Mouse (Mus musculus) neural tube, embryonic 15.5 days (tissue): ENCODE measurements around the gene Msmo1. TPM values are rescaled to one million over a fixed set of nuclear protein-coding genes. Genes with fewer than 3 reads are reported as not detected.

ENCODE experiments used
- ATAC-seq: fragments of 200-750 bp; cut with Nextera tagmentation; 2 replicates; pipeline ENCODE4 v1.8.0; 2017; ENCODE audit warnings: mild to moderate bottlenecking, moderate TSS enrichment, moderate library complexity; ENCODE audit not compliant: low FRiP score
- H3K27ac ChIP-seq: fragments of 300-500 bp; sonication (generic); replicated peaks from 2 replicates; pipeline ENCODE4 v1.5.1; 2015; ENCODE audit warnings: mild to moderate bottlenecking, inconsistent platforms
- H3K27me3 ChIP-seq: fragments of 300-500 bp; sonication (generic); replicated peaks from 2 replicates; pipeline ENCODE4 v1.6.1; 2015; ENCODE audit warnings: inconsistent platforms
- H3K36me3 ChIP-seq: fragments of 300-500 bp; sonication (generic); 2 replicates; pipeline ENCODE4 v1.6.1; 2015; ENCODE audit warnings: inconsistent platforms
- H3K4me1 ChIP-seq: fragments of 300-500 bp; sonication (generic); 2 replicates; pipeline ENCODE4 v1.6.1; 2015; ENCODE audit warnings: inconsistent platforms
- H3K4me2 ChIP-seq: fragments of 300-500 bp; sonication (generic); 2 replicates; pipeline ENCODE4 v1.6.1; 2015; ENCODE audit warnings: inconsistent platforms, mild to moderate bottlenecking, moderate library complexity
- H3K4me3 ChIP-seq: fragments of 300-500 bp; sonication (generic); replicated peaks from 2 replicates; pipeline ENCODE4 v1.5.1; 2015; ENCODE audit warnings: mild to moderate bottlenecking, inconsistent platforms
- H3K9ac ChIP-seq: fragments of 300-500 bp; sonication (generic); replicated peaks from 2 replicates; pipeline ENCODE4 v1.6.1; 2015; ENCODE audit warnings: mild to moderate bottlenecking, inconsistent platforms
- H3K9me3 ChIP-seq: fragments of 300-500 bp; sonication (generic); replicated peaks from 2 replicates; pipeline ENCODE4 v1.6.1; 2016; ENCODE audit warnings: inconsistent platforms
- WGBS: fragments of 180-500 bp; shearing (Covaris S2); methylation state at CpG from one replicate; pipeline ENCODE4 v1.1.7; 2015; ENCODE audit warnings: mixed read lengths; 5-methylcytosine and 5-hydroxymethylcytosine counted together
- polyA plus RNA-seq: library from polyadenylated mRNA; unstranded; fragments of >200 nt; fragmentation: Nextera tagmentation; extraction: Ambion mirVana; gene quantifications from 2 replicates; pipeline ENCODE4 v1.2.1, GENCODE M21; 2015

Gene Msmo1
- 140 and 152 TPM in 2 replicates for polyA plus RNA-seq

DNA sequence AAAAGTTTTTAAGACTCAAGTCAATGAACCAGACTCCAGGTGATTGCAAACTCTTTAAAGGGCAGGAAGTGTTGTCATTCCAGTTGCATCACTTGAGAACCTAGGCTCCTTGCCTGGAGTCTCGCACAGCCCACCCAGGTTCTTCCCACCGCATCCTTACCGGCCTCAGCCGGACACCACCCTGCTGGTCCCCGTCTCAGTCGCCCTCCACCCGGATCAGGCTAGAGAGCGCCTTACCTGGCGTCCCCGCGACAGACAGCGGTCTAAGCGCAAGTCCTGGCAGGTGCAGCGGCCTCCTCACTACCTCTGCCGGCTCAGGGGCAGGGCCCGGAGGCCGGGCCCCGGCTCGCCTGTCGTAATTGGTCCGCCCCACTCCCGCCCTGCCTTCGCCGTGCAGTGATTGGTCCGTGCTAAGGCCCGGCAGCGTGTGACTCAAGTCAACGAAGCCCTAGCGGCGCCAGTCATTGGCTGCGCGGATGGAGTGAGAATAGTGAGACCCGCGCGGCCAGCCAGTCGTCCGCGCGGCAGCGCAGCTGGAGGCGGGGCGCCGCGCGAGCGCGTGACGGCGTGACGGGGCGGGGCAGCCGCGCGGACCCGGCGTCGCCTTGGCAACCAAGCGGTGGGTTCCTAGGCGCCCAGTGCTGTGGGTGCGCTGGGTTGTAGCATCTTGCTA, at the start of gene Msmo1:
TSS of gene Msmo1 (minus strand) at position 522 of the 673 bp plus-strand sequence.
- Histone ChIP-seq H3K9me3 (no peaks in the 10 kb centered on the region), H3K4me1 (peaks cover 42% of the 10 kb centered on the region), H3K9ac (peak within 1 kb of the TSS; percentile 77), H3K27ac (peak within 1 kb of the TSS; percentile 94), H3K36me3 (peaks cover 9% of the 10 kb centered on the region), H3K4me3 (peak within 1 kb of the TSS; percentile 82), H3K27me3 (no peaks in the 10 kb centered on the region), H3K4me2 (peak within 1 kb of the TSS; percentile 61)
- WGBS = 1% methylated on average over 60 of the region's 60 CpGs
- ATAC-seq = peak; percentile 99

DNA sequence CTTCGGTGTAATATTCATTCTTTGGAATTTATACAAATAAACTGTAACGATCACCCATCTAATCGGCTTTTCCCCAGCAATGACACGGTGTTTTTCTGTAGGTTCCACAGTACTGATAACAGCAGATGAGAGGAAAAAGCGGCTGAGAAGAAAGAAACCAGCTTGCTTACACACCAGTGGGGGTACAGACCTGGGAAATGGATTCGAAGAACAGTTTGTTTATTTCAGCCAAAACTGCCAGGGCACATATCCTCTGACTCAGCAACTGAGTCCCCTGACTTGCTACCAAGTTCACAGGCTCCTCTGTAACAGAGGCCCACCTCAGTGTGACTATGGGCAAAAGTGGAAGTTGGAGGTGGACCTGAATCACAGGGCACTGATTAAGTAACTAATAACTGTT, 48.4 kb upstream of the Msmo1 start:
- H3K9ac ChIP-seq = no peak overlapping the region
- peaks cover 11% of the 10 kb centered on the region for H3K4me1 ChIP-seq
- H3K27ac ChIP-seq = no peak overlapping the region
- WGBS = 68% methylated on average over 6 of the region's 6 CpGs
- H3K4me2 ChIP-seq = no peak overlapping the region
- no peaks in the 10 kb centered on the region for H3K27me3 ChIP-seq
- H3K36me3 ChIP-seq = no peaks in the 10 kb centered on the region
- no peaks in the 10 kb centered on the region for H3K9me3 ChIP-seq
- ATAC-seq = no peak
- no peak overlapping the region for H3K4me3 ChIP-seq

DNA sequence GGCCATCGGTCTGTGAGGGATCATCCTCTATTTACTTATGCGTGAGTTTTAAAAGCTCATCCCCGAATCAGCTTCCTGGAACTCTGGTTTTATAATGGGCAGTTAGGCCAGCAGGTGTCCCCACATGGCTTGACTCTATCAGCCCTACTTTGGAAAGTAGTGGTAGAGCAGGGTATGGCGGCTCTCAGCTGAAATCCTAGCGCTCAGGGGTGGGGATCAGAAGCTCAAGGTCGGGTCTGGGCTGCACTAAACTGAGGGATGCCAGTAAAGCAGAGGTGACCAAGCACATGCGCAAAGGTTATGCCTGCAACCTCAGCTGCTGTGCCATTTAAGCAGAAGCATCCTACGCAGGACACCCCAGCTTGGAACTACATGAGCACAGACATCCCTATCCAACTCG, 44.3 kb upstream of the Msmo1 start:
- no peak overlapping the region for H3K4me3 ChIP-seq
- no peaks in the 10 kb centered on the region for H3K27me3 ChIP-seq
- H3K9me3 ChIP-seq = no peaks in the 10 kb centered on the region
- H3K36me3 ChIP-seq = no peaks in the 10 kb centered on the region
- H3K4me1 ChIP-seq = peaks cover 11% of the 10 kb centered on the region
- H3K27ac ChIP-seq = no peak overlapping the region
- H3K9ac ChIP-seq = no peak overlapping the region
- H3K4me2 ChIP-seq = no peak overlapping the region
- no peak for ATAC-seq
- WGBS = 58% methylated on average over 9 of the region's 9 CpGs

DNA sequence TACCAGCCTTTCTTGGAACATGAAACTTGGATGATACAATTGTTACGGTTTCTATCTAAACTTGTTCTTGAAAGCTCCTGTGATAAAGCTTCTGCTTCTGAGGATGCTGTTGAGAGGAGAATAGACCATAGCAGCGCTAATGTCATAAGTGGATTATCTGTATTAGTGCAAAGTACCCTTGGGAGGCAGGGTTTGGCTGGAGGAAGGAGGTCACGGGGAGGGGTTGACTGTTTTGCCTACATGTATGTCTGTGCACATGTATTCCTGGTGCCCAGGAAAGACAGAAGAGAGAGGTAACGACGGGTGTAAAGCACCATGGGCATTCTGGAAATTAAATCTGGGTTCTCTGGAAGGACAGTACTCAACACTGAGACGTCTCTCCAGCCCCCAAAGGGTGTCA, 40.5 kb upstream of the Msmo1 start:
- ATAC-seq = no peak

DNA sequence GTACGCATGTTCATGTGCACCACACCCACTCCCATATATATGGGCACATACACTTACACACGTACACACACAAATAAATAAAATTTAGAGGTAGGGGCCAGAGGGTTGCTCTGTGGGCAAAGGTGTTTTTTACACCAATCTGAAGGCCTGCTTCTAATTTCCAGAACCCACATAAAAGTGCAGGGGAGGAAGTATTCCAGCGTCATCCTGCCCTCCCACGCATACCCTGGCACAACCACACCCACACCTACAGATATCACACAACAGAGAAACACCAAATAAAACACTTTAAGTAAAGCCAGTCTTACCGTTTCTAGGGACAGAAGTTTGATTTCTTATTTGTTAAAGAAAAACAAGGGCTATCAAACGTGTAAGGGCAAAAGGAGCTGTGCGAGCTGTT, 37.2 kb upstream of the Msmo1 start:
- Histone ChIP-seq H3K9ac (no peak overlapping the region), H3K27ac (no peak overlapping the region), H3K36me3 (no peaks in the 10 kb centered on the region), H3K4me2 (no peak overlapping the region), H3K4me1 (no peaks in the 10 kb centered on the region), H3K9me3 (no peaks in the 10 kb centered on the region), H3K27me3 (no peaks in the 10 kb centered on the region), H3K4me3 (no peak overlapping the region)
- WGBS = 90% methylated on average over 7 of the region's 7 CpGs
- ATAC-seq = no peak

More for the DNA sequence above, 40.5 kb upstream of the Msmo1 start:
- Histone ChIP-seq H3K4me1 (0 out of 2 replicates have a peak, but pooled peaks cover 5% of the 10 kb centered on the region), H3K27ac (no peak overlapping the region), H3K27me3 (no peaks in the 10 kb centered on the region), H3K9ac (no peak overlapping the region), H3K4me3 (no peak overlapping the region), H3K9me3 (no peaks in the 10 kb centered on the region), H3K36me3 (no peaks in the 10 kb centered on the region), H3K4me2 (no peak overlapping the region)
- 99% methylated on average over 6 of the region's 6 CpGs for WGBS

DNA sequence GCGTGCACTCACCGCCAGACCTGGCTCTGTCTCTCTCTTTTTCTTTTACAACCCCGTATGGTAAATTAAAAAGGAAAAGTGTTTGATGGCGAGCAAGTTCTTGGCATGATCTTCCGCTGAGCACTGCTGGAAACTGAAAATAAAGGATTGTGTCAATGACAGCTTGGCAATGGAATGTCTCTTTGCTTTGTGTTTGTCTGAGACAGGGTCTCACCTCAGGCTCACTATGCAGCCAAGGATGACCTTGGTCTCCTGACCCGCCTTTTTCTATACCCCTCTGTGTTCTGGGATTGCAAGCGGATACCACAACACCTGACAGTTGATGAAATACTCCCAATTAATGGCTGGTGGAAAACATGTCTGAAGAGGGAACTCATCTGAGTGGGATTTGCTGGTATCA, 36.0 kb upstream of the Msmo1 start:
- WGBS = 76% methylated on average over 7 of the region's 7 CpGs
- H3K27me3 ChIP-seq = no peaks in the 10 kb centered on the region
- H3K4me1 ChIP-seq = no peaks in the 10 kb centered on the region
- ATAC-seq = no peak
- no peak overlapping the region for H3K4me2 ChIP-seq
- H3K9ac ChIP-seq = no peak overlapping the region
- H3K27ac ChIP-seq = no peak overlapping the region
- H3K36me3 ChIP-seq = no peaks in the 10 kb centered on the region
- no peak overlapping the region for H3K4me3 ChIP-seq
- no peaks in the 10 kb centered on the region for H3K9me3 ChIP-seq

DNA sequence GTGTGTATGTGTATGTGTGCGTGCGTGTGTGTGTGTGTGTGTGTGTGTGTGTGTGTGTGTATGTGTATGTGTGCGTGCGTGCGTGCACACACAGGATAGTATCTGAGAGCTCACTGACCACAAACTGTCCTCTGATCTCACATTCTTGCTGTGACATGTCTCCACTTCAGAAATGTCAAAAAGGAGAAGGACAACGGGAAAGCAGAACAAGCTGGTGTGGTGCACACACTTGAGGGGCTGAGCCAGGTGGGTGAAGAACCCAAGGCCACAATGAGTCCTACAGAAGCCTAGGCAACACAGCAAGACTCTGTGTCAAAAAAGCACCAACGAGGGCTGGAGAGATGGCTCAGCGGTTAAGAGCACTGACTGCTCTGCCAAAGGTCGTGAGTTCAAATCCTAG, 35.1 kb upstream of the Msmo1 start:
- Histone ChIP-seq H3K36me3 (no peaks in the 10 kb centered on the region), H3K9ac (no peak overlapping the region), H3K9me3 (no peaks in the 10 kb centered on the region), H3K4me2 (no peak overlapping the region), H3K27me3 (no peaks in the 10 kb centered on the region), H3K4me3 (no peak overlapping the region), H3K27ac (no peak overlapping the region), H3K4me1 (no peaks in the 10 kb centered on the region)
- ATAC-seq = no peak
- 90% methylated on average over 4 of the region's 9 CpGs for WGBS

DNA sequence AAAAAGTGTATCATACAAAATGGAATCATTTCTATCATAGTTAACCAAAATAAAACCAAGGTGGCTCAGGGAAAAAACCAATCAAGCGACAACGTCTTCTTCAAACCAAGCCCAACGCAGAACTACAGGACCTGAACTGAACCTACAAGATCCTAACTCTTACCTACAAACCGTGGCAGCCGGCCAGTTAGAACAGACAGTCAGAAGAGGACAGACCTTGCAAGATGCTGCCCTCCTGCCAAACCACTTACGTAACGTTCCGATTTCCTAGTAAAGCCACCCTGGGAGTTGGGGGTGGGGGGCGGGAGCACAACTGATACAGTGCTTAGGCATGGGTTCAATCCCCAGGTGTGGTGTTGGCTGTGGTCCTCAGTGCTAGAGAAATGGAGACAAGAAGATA, 33.5 kb upstream of the Msmo1 start:
- Histone ChIP-seq H3K27ac (no peak overlapping the region), H3K4me2 (no peak overlapping the region), H3K27me3 (no peaks in the 10 kb centered on the region), H3K9ac (no peak overlapping the region), H3K36me3 (no peaks in the 10 kb centered on the region), H3K4me3 (no peak overlapping the region), H3K4me1 (no peaks in the 10 kb centered on the region), H3K9me3 (no peaks in the 10 kb centered on the region)
- no peak for ATAC-seq
- WGBS = 93% methylated on average over 9 of the region's 9 CpGs

DNA sequence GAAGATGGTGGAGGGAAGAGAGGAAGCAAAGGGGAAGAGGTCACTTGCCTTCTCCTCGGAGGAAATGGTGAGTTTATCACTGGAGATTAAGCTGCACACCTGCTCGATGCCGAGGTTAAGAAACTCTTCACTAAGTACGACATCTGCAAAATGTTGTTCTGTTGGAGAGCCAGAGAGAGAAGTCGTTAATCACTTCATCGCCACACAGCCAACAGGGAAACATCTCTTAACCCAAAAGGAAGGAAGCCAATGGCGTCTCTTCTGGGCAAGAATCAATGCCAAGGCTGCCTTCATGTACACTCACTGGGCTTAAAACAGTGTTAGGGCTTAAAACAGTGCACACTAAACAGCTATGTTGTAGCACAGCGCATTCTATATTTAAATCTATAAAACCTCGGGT, 30.5 kb upstream of the Msmo1 start:
- Histone ChIP-seq H3K27ac (no peak overlapping the region), H3K27me3 (no peaks in the 10 kb centered on the region), H3K4me2 (no peak overlapping the region), H3K9ac (no peak overlapping the region), H3K4me3 (no peak overlapping the region), H3K4me1 (0 out of 2 replicates have a peak, but pooled peaks cover 6% of the 10 kb centered on the region), H3K36me3 (0 out of 2 replicates have a peak, but pooled peaks cover 5% of the 10 kb centered on the region), H3K9me3 (no peaks in the 10 kb centered on the region)
- WGBS = 80% methylated on average over 9 of the region's 9 CpGs
- ATAC-seq = no peak

DNA sequence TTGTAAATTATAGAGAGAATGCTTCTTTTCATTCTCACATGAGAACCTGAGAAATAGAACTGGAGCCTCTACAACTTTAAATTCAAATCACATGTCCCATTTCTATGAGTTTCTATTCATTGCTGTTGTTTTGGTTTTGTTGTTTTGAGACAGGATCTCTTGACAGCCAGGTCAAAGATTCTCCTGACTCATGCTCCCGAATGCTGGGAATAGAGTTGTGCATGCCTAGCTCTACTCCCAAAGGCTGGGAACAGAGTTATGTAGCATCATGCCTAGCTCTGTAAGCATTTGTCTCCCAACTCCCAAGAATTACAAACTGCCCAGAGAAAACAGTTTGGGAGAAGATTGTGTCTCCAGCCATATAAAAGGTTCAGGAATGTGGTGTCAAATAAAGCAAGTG, 29.2 kb upstream of the Msmo1 start:
- Histone ChIP-seq H3K27ac (no peak overlapping the region), H3K27me3 (no peaks in the 10 kb centered on the region), H3K9ac (no peak overlapping the region), H3K4me3 (no peak overlapping the region), H3K36me3 (peaks cover 12% of the 10 kb centered on the region), H3K4me1 (0 out of 2 replicates have a peak, but pooled peaks cover 6% of the 10 kb centered on the region), H3K9me3 (no peaks in the 10 kb centered on the region), H3K4me2 (no peak overlapping the region)
- WGBS = 76% methylated on average over 1 of the region's 1 CpGs
- no peak for ATAC-seq

DNA sequence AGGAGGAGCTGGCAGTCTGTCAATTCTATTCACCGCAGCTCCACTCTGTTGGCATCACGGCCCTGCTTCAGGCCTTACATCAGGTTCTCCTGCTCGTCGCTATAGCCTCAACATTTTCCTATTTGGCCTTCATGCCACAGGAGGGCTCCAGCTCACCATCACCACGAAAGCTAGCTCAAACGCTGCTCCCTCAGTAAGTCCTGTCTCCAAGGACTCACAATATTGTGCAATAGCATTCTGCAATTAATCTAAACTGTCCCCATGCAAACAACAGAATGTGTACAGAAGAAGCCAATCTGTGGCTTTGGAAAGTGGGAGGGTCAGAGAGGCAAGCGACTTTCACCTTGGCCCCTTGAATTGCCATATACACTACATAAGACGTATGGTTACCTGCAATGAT, 27.8 kb upstream of the Msmo1 start:
- no peaks in the 10 kb centered on the region for H3K27me3 ChIP-seq
- no peak overlapping the region for H3K4me2 ChIP-seq
- H3K4me3 ChIP-seq = no peak overlapping the region
- H3K9me3 ChIP-seq = no peaks in the 10 kb centered on the region
- H3K36me3 ChIP-seq = peaks cover 13% of the 10 kb centered on the region
- ATAC-seq = peak; percentile 61; the same call in 1 of the 2 replicates
- H3K9ac ChIP-seq = no peak overlapping the region
- 53% methylated on average over 8 of the region's 8 CpGs for WGBS
- no peak overlapping the region for H3K27ac ChIP-seq
- H3K4me1 ChIP-seq = 0 out of 2 replicates have a peak, but pooled peaks cover 6% of the 10 kb centered on the region

DNA sequence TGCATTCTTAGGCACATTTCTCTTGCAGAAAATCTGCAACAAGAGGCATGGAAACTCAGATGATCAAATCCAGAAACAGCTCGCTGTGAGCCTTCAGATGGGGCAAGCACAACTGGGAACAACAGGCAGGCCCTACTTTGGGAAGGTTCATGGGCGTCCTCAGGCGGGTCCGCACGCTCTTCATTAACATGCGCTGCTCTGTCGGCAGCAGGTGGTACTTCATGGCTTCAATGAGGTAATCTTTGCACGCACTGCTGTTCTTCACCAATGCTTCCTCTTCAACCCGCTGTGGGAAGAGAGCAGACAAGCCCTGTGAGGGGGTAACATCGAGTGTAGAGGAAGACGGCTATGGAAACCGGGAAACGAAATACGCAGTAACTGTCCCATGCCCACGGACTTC, 24.4 kb upstream of the Msmo1 start:
- H3K4me3 ChIP-seq = no peak overlapping the region
- no peak overlapping the region for H3K4me2 ChIP-seq
- 95% methylated on average over 15 of the region's 15 CpGs for WGBS
- H3K27me3 ChIP-seq = no peaks in the 10 kb centered on the region
- ATAC-seq = no peak
- H3K27ac ChIP-seq = no peak overlapping the region
- H3K4me1 ChIP-seq = 0 out of 2 replicates have a peak, but pooled peaks cover 6% of the 10 kb centered on the region
- no peak overlapping the region for H3K9ac ChIP-seq
- H3K9me3 ChIP-seq = no peaks in the 10 kb centered on the region
- peaks cover 16% of the 10 kb centered on the region for H3K36me3 ChIP-seq
